Mouse (Mus musculus): Measurements from ENCODE around the gene Cmtm2b.

GRCm38 (mm10) chr8:104359778-104360456 is 37.9 kb downstream of the Cmtm2b start:
- TF ChIP-seq CHD2 (IDR thresholded peaks at IDR 0.05; ENCODE audit: low read depth, low read length), result no peak
- no peak for TF ChIP-seq MAFK (IDR thresholded peaks at IDR 0.05; ENCODE audit: insufficient read depth, low read depth, low read length)
